Mouse (Mus musculus) heart, adult 8-10 months (tissue): ENCODE data around the gene Heatr6. TPM values are rescaled to one million over a fixed set of nuclear protein-coding genes. Genes with fewer than 3 reads are reported as not detected.

Experiments used
- DNase-seq: peaks from one replicate; pipeline ENCODE4 v3.0.0; 2022; ENCODE audit warnings: low spot score
- total RNA-seq, 4 experiments: library from RNA; stranded (reverse); gene quantifications; 2 replicates each; pipeline ENCODE4 v1.2.4; 2022

Heatr6 gene
- total RNA-seq, 4 experiments from 2014 or later, result 5.7 to 7.9 (median 6.6) TPM

- peak; percentile 8 for DNase-seq
Measured at GRCm38 (mm10) chr11:83802166-83802565, 48.7 kb downstream of the Heatr6 start.

GRCm38 (mm10) chr11:83802581-83802980, 49.1 kb downstream of the Heatr6 start:
- no peak for DNase-seq

GRCm38 (mm10) chr11:83810441-83810840, 56.9 kb downstream of the Heatr6 start:
- no peak for DNase-seq

- DNase-seq, result no peak
Measured at GRCm38 (mm10) chr11:83815191-83815590, 61.7 kb downstream of the Heatr6 start.

GRCm38 (mm10) chr11:83815628-83816027, 62.1 kb downstream of the Heatr6 start:
- peak; percentile 11 for DNase-seq

- no peak for DNase-seq
Measured at GRCm38 (mm10) chr11:83817048-83817447, 63.6 kb downstream of the Heatr6 start.

GRCm38 (mm10) chr11:83817994-83818393, 64.5 kb downstream of the Heatr6 start:
- no peak for DNase-seq

- no peak for DNase-seq
Measured at GRCm38 (mm10) chr11:83818591-83819127, 65.2 kb downstream of the Heatr6 start.

- no peak for DNase-seq
Measured at GRCm38 (mm10) chr11:83819806-83820483, 66.4 kb downstream of the Heatr6 start.

GRCm38 (mm10) chr11:83826142-83826541, 72.6 kb downstream of the Heatr6 start:
- no peak for DNase-seq

- no peak for DNase-seq
Measured at GRCm38 (mm10) chr11:83828553-83829142, 75.2 kb downstream of the Heatr6 start.

- DNase-seq, result no peak
Measured at GRCm38 (mm10) chr11:83832389-83832788, 78.9 kb downstream of the Heatr6 start.

Other genes starting within 250 kb of the Heatr6 start
- not detected for gene Heatr9, start 231.5 kb upstream of the Heatr6 start, total RNA-seq
- gene Ccl5, start 223.2 kb upstream of the Heatr6 start, total RNA-seq, result 1 to 10 TPM in 1 of 4 experiments, under 1 TPM in 1, not detected in 2; 0.76 to 1.1 TPM
- 1 to 10 TPM; 4.4 to 9.5 (median 5.6) TPM for gene Ccl9, start 175.1 kb upstream of the Heatr6 start, total RNA-seq
- gene Ccl6, start 160.6 kb upstream of the Heatr6 start, total RNA-seq, result 10 to 100 TPM in 2 of 4 experiments, 1 to 10 TPM in 2; 5.4 to 24.7 (median 9.6) TPM
- gene Rpl9-ps1, start 108.1 kb upstream of the Heatr6 start, total RNA-seq, result not detected
- not detected for gene Ccl3, start 104.3 kb upstream of the Heatr6 start, total RNA-seq
- not detected for gene Ccl4, start 91.1 kb upstream of the Heatr6 start, total RNA-seq
- 1 to 10 TPM; 2.1 to 4.1 (median 3.6) TPM for gene Wfdc17, start 49.7 kb upstream of the Heatr6 start, total RNA-seq
- gene Wfdc18, start 44.7 kb upstream of the Heatr6 start, total RNA-seq, result not detected
- 1 to 10 TPM in 1 of 4 experiments, not detected in 3; 1.5 TPM for gene Wfdc21, start 6.8 kb upstream of the Heatr6 start, total RNA-seq
- gene Hnf1b, start 96.4 kb downstream of the Heatr6 start, total RNA-seq, result not detected
- gene Ddx52, start 188.4 kb downstream of the Heatr6 start, total RNA-seq, result 10 to 100 TPM in 2 of 4 experiments, 1 to 10 TPM in 2; 9.7 to 11.8 (median 10.0) TPM
- 10 to 100 TPM; 29.1 to 32.4 (median 29.5) TPM for gene Synrg, start 210.7 kb downstream of the Heatr6 start, total RNA-seq